Mouse (Mus musculus) liver, adult 2 months (tissue): Measurements from ENCODE around the gene C2cd3. TPM values are rescaled to one million over a fixed set of nuclear protein-coding genes. Genes with fewer than 3 reads are reported as not detected.

Experiments used
- DNase-seq: peaks from one replicate; pipeline ENCODE4 v3.0.0-alpha.2; 2011; ENCODE audit warnings: low read depth, low spot score; ENCODE audit errors: extremely low read depth
- H3K27ac ChIP-seq: fragments of 200-500 bp; replicated peaks from 2 replicates; pipeline ENCODE4 v1.5.1; 2012; ENCODE audit warnings: low read depth, mild to moderate bottlenecking, control low read depth, inconsistent platforms, low read length; ENCODE audit not compliant: insufficient read depth
- H3K27me3 ChIP-seq: fragments of 200-500 bp; 2 replicates; pipeline ENCODE4 v1.6.1; 2012; ENCODE audit warnings: mild to moderate bottlenecking, moderate library complexity, low read length, inconsistent platforms; ENCODE audit not compliant: control insufficient read depth, insufficient read depth
- H3K36me3 ChIP-seq: fragments of 200-500 bp; 2 replicates; pipeline ENCODE4 v1.6.1; 2012; ENCODE audit warnings: low read length, inconsistent platforms; ENCODE audit not compliant: control insufficient read depth, insufficient read depth
- H3K4me1 ChIP-seq: fragments of 200-500 bp; 2 replicates; pipeline ENCODE4 v1.6.1; 2011; ENCODE audit warnings: low read length; ENCODE audit not compliant: control insufficient read depth, insufficient read depth
- H3K4me3 ChIP-seq: fragments of 200-500 bp; 2 replicates; pipeline ENCODE4 v1.5.1; 2011; ENCODE audit warnings: low read depth, mild to moderate bottlenecking, control low read depth, low read length, moderate library complexity; ENCODE audit not compliant: insufficient read depth
- H3K79me2 ChIP-seq: fragments of 200-500 bp; 2 replicates; pipeline ENCODE4 v1.6.1; 2012; ENCODE audit warnings: inconsistent platforms, mild to moderate bottlenecking, low read length, moderate library complexity; ENCODE audit not compliant: control insufficient read depth, insufficient read depth
- H3K9ac ChIP-seq: fragments of 200-500 bp; 2 replicates; pipeline ENCODE4 v1.6.1; 2012; ENCODE audit warnings: low read depth, mild to moderate bottlenecking, control low read depth, inconsistent platforms, low read length
- CTCF ChIP-seq: fragments of 200-500 bp; IDR thresholded peaks from 2 replicates; pipeline ENCODE4 v1.5.1; 2011; ENCODE audit warnings: low read depth, low read length, control low read depth
- POLR2A ChIP-seq: fragments of 200-500 bp; IDR thresholded peaks from 2 replicates; pipeline ENCODE4 v1.6.1; 2011; ENCODE audit warnings: low read length, control low read depth; ENCODE audit not compliant: insufficient read depth; ENCODE audit errors: extremely low read depth
- WGBS: fragments of 180-500 bp; shearing (Covaris S2); methylation state at CpG from one replicate; pipeline ENCODE4 v1.1.7; 2018; 5-methylcytosine and 5-hydroxymethylcytosine counted together
- polyA plus RNA-seq: library from polyadenylated mRNA; depleted of rRNA; stranded (reverse); fragments of >200 nt; gene quantifications from 2 replicates; pipeline ENCODE4 v1.2.3, GENCODE M21; 2012
- total RNA-seq: library from RNA; depleted of rRNA; stranded (reverse); fragments of >200 nt; gene quantifications from 2 replicates; pipeline ENCODE4 v1.2.3, GENCODE M21; 2014

Gene C2cd3
- total and polyA plus RNA-seq, 2 experiments, result 4.5 to 5.1 TPM

DNA sequence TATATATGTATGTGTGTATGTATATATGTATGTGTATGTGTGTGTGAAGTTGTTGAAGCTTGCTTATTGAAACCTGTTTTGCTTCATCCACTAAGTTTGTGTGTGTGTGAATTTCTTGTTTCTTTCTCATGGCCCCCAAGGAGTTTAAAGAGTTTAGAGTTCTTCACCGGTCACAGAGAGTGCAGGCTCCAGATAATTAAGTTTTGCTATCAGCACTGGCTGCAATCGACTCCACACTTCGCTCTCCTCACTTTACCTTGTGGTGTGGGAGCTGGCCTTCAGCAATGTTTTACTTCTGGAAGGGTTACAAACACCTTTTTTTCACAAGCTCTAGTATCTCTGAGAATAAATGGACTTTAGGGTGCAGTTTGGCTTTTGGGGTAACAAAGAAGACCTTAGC is 40.8 kb upstream of the C2cd3 start:
- no peak for TF ChIP-seq POLR2A
- no peak for TF ChIP-seq CTCF
- peaks cover 52% of the 10 kb centered on the region for H3K36me3 ChIP-seq
- H3K79me2 ChIP-seq, result no peaks in the 10 kb centered on the region
- no peak for DNase-seq
- no peak overlapping the region for H3K4me3 ChIP-seq
- 93% methylated on average over 3 of the region's 3 CpGs for whole genome bisulfite sequencing
- no peaks in the 10 kb centered on the region for H3K27me3 ChIP-seq
- no peak overlapping the region for H3K9ac ChIP-seq
- no peak overlapping the region for H3K27ac ChIP-seq
- no peaks in the 10 kb centered on the region for H3K4me1 ChIP-seq

DNA sequence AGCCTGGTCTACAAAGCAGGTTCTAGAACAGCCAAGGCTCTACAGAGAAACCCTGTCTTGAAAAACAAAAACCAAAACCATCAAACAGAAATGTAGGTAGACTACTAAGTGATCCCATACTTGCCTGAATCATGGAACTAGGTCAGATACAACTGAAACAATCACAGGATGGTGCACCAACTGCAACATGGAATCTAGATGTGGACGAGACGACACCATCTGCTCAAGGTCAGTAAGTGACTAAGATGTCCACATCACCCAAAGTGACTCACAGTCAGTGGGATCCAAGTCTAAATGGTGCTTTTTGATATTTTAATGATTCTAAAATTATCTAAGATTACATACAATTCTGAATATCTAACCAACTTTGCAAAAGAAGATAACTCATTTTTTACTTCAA is 36.1 kb upstream of the C2cd3 start:
- no peaks in the 10 kb centered on the region for H3K4me1 ChIP-seq
- no peak overlapping the region for H3K4me3 ChIP-seq
- H3K36me3 ChIP-seq, result peaks cover 73% of the 10 kb centered on the region
- H3K27me3 ChIP-seq, result no peaks in the 10 kb centered on the region
- no peak for TF ChIP-seq POLR2A
- no peak for TF ChIP-seq CTCF
- no peaks in the 10 kb centered on the region for H3K79me2 ChIP-seq
- DNase-seq, result no peak
- H3K27ac ChIP-seq, result no peak overlapping the region
- no peak overlapping the region for H3K9ac ChIP-seq
- WGBS, result 84% methylated on average over 2 of the region's 2 CpGs

DNA sequence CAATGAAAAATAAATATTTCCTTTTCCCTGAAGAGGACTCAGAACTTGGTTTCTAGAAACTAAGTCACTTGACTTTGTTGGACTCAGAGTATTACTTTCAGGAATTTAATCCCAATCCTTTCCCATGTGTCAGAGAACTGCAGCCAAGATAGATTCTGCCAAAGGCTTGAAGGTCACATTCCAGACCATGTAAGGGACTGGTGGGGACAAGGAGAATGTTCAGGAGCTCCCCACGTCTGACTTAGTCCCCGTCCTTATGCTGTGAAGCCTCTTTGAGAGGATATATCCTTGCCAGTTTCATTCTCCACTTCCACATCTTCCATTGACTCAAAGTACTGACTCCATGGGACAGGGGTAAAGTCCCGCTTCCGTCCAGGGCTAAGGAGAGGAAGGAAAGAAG is 17.0 kb upstream of the C2cd3 start:
- no peaks in the 10 kb centered on the region for H3K27me3 ChIP-seq
- H3K79me2 ChIP-seq, result no peaks in the 10 kb centered on the region; the same call in 1 of the 2 replicates
- WGBS, result 76% methylated on average over 4 of the region's 4 CpGs
- peak; percentile 41 for DNase-seq
- H3K27ac ChIP-seq, result no peak overlapping the region
- no peak overlapping the region for H3K9ac ChIP-seq
- peaks cover 3% of the 10 kb centered on the region; the same call in 1 of the 2 replicates for H3K4me1 ChIP-seq
- TF ChIP-seq CTCF, result no peak
- TF ChIP-seq POLR2A, result no peak
- no peak overlapping the region for H3K4me3 ChIP-seq
- H3K36me3 ChIP-seq, result peaks cover 11% of the 10 kb centered on the region

DNA sequence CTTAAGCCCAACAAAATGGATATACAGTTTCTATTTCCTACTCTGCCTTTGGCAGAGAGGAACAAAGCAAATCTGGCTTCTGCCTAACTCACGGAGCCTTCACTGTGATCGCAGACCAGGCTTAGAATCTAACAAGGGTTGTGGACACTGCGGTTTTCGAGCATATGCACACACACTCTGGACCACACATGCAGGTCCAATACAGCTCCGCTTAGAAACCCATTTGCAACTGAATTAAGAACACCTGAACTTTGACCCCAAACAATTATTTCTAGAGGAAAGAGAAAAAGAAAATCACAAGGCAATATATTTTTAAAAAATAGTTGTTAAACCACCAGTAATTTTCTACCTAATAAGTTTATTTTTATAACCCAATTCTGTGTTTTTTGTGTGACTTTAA is 15.7 kb upstream of the C2cd3 start:
- Histone ChIP-seq H3K4me3 (no peak overlapping the region; the same call in 1 of the 2 replicates), H3K9ac (no peak overlapping the region; the same call in 1 of the 2 replicates), H3K27ac (peak overlapping the region; percentile 26; the same call in 1 of the 2 replicates), H3K4me1 (peaks cover 3% of the 10 kb centered on the region; the same call in 1 of the 2 replicates), H3K27me3 (no peaks in the 10 kb centered on the region), H3K79me2 (no peaks in the 10 kb centered on the region; the same call in 1 of the 2 replicates), H3K36me3 (peaks cover 10% of the 10 kb centered on the region)
- peak; percentile 57 for DNase-seq
- WGBS, result 22% methylated on average over 5 of the region's 5 CpGs
- TF ChIP-seq POLR2A (no peak), CTCF (no peak)

DNA sequence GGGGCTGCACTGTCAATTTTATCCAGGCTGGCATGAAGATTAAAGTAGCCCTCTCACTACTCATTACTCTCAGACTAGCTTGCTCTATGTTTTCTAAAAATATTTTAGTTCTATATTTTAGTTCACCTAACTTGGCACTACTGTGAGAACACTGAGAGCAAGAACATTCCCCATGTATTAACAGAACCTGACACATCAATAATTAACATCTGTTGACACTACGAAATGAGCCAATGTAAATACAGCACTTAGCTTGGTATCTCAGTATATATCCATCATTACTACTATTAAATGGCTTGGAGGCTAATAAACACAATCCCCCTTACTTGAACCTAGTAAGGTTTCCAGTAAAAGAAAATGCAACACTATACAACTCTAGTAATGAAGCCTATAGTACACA is 15.3 kb upstream of the C2cd3 start:
- Histone ChIP-seq H3K79me2 (no peaks in the 10 kb centered on the region; the same call in 1 of the 2 replicates), H3K4me3 (no peak overlapping the region), H3K4me1 (peaks cover 3% of the 10 kb centered on the region; the same call in 1 of the 2 replicates), H3K27ac (no peak overlapping the region), H3K9ac (no peak overlapping the region), H3K36me3 (peaks cover 7% of the 10 kb centered on the region), H3K27me3 (no peaks in the 10 kb centered on the region)
- WGBS, result 13% methylated on average over 1 of the region's 1 CpGs
- DNase-seq, result peak; percentile 77
- no peak for TF ChIP-seq CTCF
- TF ChIP-seq POLR2A, result no peak

DNA sequence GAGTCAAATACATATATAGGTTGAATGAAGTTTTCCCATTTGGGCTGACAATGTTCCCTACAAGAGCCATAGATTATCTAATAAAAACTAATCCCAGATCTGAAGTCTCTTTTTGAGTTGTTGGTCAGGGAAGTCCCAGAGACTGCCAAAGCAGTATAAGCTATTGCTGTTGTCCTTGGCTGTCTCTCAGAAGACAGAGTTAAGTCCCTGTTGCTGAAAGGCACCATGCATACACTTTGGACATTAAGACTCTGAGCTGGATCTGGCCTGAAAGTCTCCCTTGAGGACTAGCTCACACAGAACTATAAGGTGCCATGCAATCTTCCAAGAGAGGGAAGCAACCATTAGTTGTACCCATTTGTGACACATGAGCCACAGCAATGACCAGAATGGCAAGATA is 14.2 kb upstream of the C2cd3 start:
- Histone ChIP-seq H3K4me1 (peaks cover 3% of the 10 kb centered on the region; the same call in 1 of the 2 replicates), H3K27ac (no peak overlapping the region), H3K36me3 (peaks cover 5% of the 10 kb centered on the region), H3K79me2 (no peaks in the 10 kb centered on the region; the same call in 1 of the 2 replicates), H3K4me3 (no peak overlapping the region), H3K27me3 (no peaks in the 10 kb centered on the region), H3K9ac (no peak overlapping the region)
- DNase-seq, result no peak
- TF ChIP-seq POLR2A, result no peak
- TF ChIP-seq CTCF, result no peak
